Mouse (Mus musculus): ENCODE measurements at regions not wholly inside any gene's neighbourhood (a gene's known extent, or its start where the extent isn't known, plus 50 kb on each side); places are given as distances from the start of the nearest gene placed in this dataset.

DNA sequence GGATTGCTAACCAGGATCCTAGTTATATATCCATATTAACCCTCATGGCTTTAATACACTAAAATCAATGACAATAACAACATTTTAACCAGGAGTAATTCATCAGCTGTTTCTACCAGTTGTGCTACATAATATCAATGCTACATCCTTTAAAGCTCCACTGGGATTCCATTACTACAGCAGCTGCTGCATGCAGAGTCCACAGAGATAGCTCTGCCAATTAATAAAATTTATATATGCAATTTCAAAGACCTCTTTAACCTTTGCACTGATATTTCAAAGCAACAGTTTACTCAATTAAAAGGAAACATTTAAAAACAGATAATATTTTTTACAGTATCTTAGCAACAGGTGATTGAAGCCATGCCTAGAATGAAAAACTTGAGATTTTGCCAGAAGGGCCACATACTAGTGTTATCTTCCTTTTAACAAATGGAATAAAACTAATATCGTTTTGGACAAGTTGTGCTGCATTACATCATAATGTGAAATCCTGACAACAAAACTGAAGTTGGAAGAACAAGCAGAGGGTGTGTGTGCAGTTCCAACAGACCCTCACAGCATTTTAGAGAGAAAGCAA, 256.8 kb upstream of the Nt5c1b start:
- TF ChIP-seq POLR2A (IDR thresholded peaks at IDR 0.05; ENCODE audit: insufficient read depth, low read depth, low read length) (no peak), CTCF (IDR thresholded peaks at IDR 0.05; ENCODE audit: insufficient read depth, low read depth, low read length) (no peak)

Data from olfactory bulb, adult 2 months (tissue).